Mouse (Mus musculus) hindbrain, embryonic 10.5 days (tissue): ENCODE data around the gene Plin4. TPM values are rescaled to one million over a fixed set of nuclear protein-coding genes. Genes with fewer than 3 reads are reported as not detected.
A peak's percentile ranks its signal among the peaks of the same experiment; 100 is the strongest.
"Not testable (repeated sequence)": the region's sequence is repeated elsewhere in the genome, so short reads cannot be mapped to it uniquely, and the experiment has no call there.

Experiments used
- DNase-seq: peaks from one replicate; pipeline ENCODE4 v3.0.0-alpha.2; 2017; ENCODE audit warnings: low spot score
- H3K27ac ChIP-seq: fragments of 300-500 bp; sonication (generic); 2 replicates; pipeline ENCODE4 v1.5.1; 2016; ENCODE audit warnings: mild to moderate bottlenecking, moderate library complexity
- H3K27me3 ChIP-seq: fragments of 300-500 bp; sonication (generic); 2 replicates; pipeline ENCODE4 v1.6.1; 2016; ENCODE audit warnings: mild to moderate bottlenecking; ENCODE audit not compliant: poor library complexity, insufficient read depth, severe bottlenecking
- H3K36me3 ChIP-seq: fragments of 300-500 bp; sonication (generic); 2 replicates; pipeline ENCODE4 v1.6.1; 2016; ENCODE audit warnings: mild to moderate bottlenecking, moderate library complexity
- H3K4me1 ChIP-seq: fragments of 300-500 bp; sonication (generic); replicated peaks from 2 replicates; pipeline ENCODE4 v1.6.1; 2016; ENCODE audit warnings: mild to moderate bottlenecking
- H3K4me3 ChIP-seq: fragments of 300-500 bp; sonication (generic); 2 replicates; pipeline ENCODE4 v1.5.1; 2016; ENCODE audit warnings: mild to moderate bottlenecking, moderate library complexity
- H3K9me3 ChIP-seq: fragments of 300-500 bp; sonication (generic); 2 replicates; pipeline ENCODE4 v1.6.1; 2016; ENCODE audit warnings: mild to moderate bottlenecking, moderate library complexity
- WGBS: fragments of 180-500 bp; shearing (Covaris S2); methylation state at CpG from one replicate; pipeline ENCODE4 v1.1.7; 2016; 5-methylcytosine and 5-hydroxymethylcytosine counted together
- polyA plus RNA-seq: library from polyadenylated mRNA; unstranded; fragments of >200 nt; fragmentation: Nextera tagmentation; extraction: Ambion mirVana; gene quantifications from 2 replicates; pipeline ENCODE4 v1.2.1, GENCODE M21; 2016

Gene Plin4
- polyA plus RNA-seq, 1 experiment from 2014 or later = 0.04 TPM

- Histone ChIP-seq H3K36me3 (peaks cover 40% of the 10 kb centered on the region), H3K27ac (peak overlapping the region; percentile 89), H3K4me1 (peaks cover 31% of the 10 kb centered on the region), H3K9me3 (no peaks in the 10 kb centered on the region), H3K4me3 (peak overlapping the region; percentile 98), H3K27me3 (no peaks in the 10 kb centered on the region)
- 6% methylated on average over 8 of the region's 8 CpGs for WGBS
- DNase-seq = peak; percentile 83
Measured at GRCm38 (mm10) chr17:56080781-56081585, 28.6 kb downstream of the Plin4 start.

- Histone ChIP-seq H3K36me3 (peaks cover 30% of the 10 kb centered on the region), H3K4me3 (peak overlapping the region; percentile 98), H3K27me3 (no peaks in the 10 kb centered on the region), H3K4me1 (peaks cover 40% of the 10 kb centered on the region), H3K9me3 (no peaks in the 10 kb centered on the region), H3K27ac (peak overlapping the region; percentile 89)
- 1% methylated on average over 11 of the region's 11 CpGs for WGBS
- no peak for DNase-seq
Measured at GRCm38 (mm10) chr17:56079921-56080320, 29.7 kb downstream of the Plin4 start.

DNA sequence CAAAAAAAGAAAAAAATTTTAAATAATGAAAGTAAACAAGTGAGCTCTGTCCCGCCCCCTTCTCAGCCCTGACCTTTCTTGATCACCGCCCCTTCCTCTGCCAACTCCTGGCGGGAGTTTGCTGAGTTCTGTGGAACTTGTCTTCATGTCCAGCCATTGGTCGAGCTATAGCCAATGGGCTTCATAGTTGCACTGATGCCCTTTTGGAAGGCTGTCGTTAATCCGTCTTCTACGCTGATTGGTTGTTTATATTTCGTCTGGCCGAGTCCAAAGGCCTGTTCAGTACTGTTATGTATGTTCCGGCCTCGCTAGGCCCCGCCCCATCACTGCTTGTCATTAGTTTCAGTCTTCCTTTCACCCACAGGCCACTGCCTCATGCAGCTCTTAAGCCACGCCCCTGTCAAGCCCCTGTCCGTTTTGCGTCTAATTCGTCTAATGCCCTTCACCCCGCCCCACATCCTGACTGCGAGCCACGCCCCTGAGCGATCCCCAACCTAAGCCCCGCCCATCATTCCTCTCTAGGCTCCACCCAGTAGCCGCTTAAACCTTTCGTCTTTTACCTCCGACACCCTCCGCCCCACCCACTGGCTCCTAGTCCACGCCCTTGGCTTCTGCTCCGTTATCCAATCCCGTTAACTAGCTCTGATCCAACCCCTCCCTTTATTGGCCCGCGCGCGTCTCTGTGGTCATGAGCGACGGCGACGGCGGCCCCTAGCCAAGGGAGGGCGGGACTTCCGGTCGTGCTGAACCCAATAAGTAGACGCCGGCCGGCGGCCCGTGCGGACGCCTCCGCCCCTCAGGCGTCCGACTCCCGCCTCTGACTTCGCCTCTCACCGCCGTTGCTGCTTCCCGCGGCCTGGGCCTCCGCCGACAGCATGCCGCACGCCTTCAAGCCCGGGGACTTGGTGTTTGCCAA is 30.5 kb downstream of the Plin4 start, which contains the start of gene Hdgfl2:
Gene Hdgfl2, plus strand, starts transcription at position 755 of the 916 bp plus-strand sequence.
- peak; percentile 100 for DNase-seq
- H3K36me3 ChIP-seq = peaks cover 22% of the 10 kb centered on the region
- no peaks in the 10 kb centered on the region for H3K27me3 ChIP-seq
- H3K4me1 ChIP-seq = peaks cover 46% of the 10 kb centered on the region
- peak within 1 kb of the TSS; percentile 89 for H3K27ac ChIP-seq
- under 1% methylated on average over 61 of the region's 61 CpGs for WGBS
- H3K4me3 ChIP-seq = peak within 1 kb of the TSS; percentile 98
- H3K9me3 ChIP-seq = no peaks in the 10 kb centered on the region

DNA sequence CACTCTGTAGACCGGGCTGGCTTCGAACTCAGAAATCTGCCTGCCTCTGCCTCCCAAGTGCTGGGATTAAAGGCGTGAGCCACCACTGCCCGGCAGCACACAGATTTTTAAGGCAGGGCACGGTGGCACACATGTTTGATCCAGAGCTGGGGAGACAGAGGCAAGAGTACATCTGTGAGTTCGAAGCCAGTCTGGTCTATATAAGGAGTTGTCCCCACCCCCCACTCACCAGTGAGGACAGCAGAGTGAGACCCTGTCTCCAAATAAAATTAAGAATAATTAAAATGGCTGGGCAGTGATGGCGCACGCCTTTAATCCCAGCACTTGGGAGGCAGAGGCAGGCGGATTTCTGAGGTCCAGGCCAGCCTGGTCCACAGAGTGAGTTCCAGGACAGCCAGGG is 31.2 kb downstream of the Plin4 start:
- H3K4me3 ChIP-seq = peak overlapping the region; percentile 98
- peaks cover 17% of the 10 kb centered on the region for H3K36me3 ChIP-seq
- not testable (repeated sequence) for H3K27me3 ChIP-seq, H3K9me3 ChIP-seq, DNase-seq
- peak overlapping the region; percentile 50 for H3K27ac ChIP-seq
- H3K4me1 ChIP-seq = peaks cover 54% of the 10 kb centered on the region
- 64% methylated on average over 9 of the region's 9 CpGs for WGBS

DNA sequence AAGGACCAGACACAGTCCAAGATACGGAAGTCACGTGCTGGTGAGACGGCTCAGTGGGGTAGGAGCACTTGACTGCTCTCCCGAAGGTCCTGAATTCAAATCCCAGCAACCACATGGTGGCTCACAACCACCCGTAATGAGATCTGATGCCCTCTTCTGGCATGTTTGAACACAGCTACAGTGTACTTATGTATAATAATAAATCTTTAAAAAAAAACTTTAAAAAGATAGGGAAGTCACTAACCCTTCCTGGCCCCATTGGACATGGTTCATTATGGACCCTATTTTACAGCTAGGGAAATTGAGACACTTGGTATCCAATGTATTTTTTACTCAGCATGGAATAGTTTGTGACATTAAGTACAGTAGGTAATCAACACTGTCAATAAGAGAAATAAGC is 32.1 kb downstream of the Plin4 start:
- H3K27me3 ChIP-seq = no peaks in the 10 kb centered on the region
- H3K36me3 ChIP-seq = peaks cover 13% of the 10 kb centered on the region
- H3K4me3 ChIP-seq = no peak overlapping the region
- WGBS = 88% methylated on average over 5 of the region's 5 CpGs
- DNase-seq = no peak
- H3K4me1 ChIP-seq = peaks cover 53% of the 10 kb centered on the region
- H3K9me3 ChIP-seq = no peaks in the 10 kb centered on the region
- H3K27ac ChIP-seq = no peak overlapping the region

GRCm38 (mm10) chr17:56074827-56075208 is 34.8 kb downstream of the Plin4 start, which contains the start of gene Ubxn6:
Gene Ubxn6, minus strand, starts transcription at chr17:56075028.
- peak within 1 kb of the TSS; percentile 91 for H3K27ac ChIP-seq
- H3K4me3 ChIP-seq = peak within 1 kb of the TSS; percentile 87
- H3K4me1 ChIP-seq = peaks cover 27% of the 10 kb centered on the region
- WGBS = 0% methylated on average over 35 of the region's 35 CpGs
- no peaks in the 10 kb centered on the region for H3K27me3 ChIP-seq
- peak; percentile 97 for DNase-seq
- H3K9me3 ChIP-seq = no peaks in the 10 kb centered on the region
- H3K36me3 ChIP-seq = peaks cover 32% of the 10 kb centered on the region

DNA sequence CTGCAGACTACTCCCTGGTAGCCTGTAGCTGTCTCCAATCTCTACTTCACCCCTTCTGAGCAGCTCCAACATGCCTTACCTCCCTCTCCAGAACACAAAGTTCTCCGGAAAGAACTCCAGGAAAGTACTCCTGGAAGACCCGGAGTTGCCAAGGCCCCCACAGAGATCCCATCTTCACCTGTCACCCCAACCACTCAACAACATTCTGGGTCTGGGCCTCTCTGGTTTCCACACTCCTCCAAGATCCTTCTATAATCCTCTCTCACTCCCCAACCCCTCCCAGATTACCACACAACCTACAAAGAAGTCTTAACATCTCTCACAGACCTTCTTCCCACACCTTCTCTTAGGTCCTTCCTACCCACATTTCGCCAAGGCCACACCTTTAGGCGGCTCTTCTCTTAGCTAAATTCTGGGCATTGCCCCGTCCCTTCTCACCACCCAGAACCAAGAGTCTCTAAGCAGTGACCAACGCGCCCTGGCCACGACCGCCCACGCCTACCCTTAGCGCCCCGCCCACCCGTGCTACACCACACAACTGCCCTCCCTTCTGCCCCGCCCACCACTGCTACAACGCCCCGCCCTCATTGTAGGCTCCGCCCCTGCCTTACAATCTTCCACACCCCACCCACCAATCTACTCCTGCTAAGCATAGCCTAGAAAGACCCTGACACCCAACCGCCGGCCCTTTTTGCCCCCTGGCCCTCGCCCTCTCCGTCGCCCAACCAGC is 35.3 kb downstream of the Plin4 start:
- Histone ChIP-seq H3K36me3 (peaks cover 38% of the 10 kb centered on the region), H3K9me3 (no peaks in the 10 kb centered on the region), H3K4me1 (peaks cover 27% of the 10 kb centered on the region), H3K4me3 (peak overlapping the region; percentile 87), H3K27me3 (no peaks in the 10 kb centered on the region), H3K27ac (peak overlapping the region; percentile 91)
- DNase-seq = peak; percentile 89
- 10% methylated on average over 22 of the region's 22 CpGs for WGBS

GRCm38 (mm10) chr17:56072243-56072642 is 37.4 kb downstream of the Plin4 start:
- Histone ChIP-seq H3K27ac (no peak overlapping the region), H3K36me3 (peaks cover 58% of the 10 kb centered on the region), H3K27me3 (no peaks in the 10 kb centered on the region), H3K4me1 (peaks cover 23% of the 10 kb centered on the region), H3K9me3 (no peaks in the 10 kb centered on the region), H3K4me3 (no peak overlapping the region)
- no peak for DNase-seq
- 94% methylated on average over 5 of the region's 5 CpGs for WGBS

DNA sequence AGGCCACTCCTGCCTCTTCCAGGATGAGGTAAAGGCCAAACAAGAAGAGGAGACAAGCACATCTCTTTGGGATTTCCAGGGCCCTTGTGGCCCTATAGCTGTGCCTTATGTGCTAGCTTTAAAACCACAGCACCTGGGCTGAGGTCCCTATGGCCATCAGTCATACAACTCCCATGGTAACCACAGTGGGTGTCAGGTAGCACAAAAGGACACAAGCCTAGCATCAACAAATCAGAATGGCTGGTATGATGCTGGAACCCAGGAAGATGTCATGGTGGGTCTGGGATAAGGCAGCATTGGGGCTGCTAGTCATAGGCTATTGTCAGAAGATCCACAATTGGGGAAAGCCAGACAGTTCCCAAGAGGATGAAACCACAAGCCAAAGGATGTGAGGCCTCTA is 38.5 kb downstream of the Plin4 start:
- Histone ChIP-seq H3K4me1 (peaks cover 23% of the 10 kb centered on the region), H3K4me3 (no peak overlapping the region), H3K27me3 (no peaks in the 10 kb centered on the region), H3K27ac (no peak overlapping the region), H3K9me3 (no peaks in the 10 kb centered on the region), H3K36me3 (peaks cover 69% of the 10 kb centered on the region)
- DNase-seq = no peak

GRCm38 (mm10) chr17:56069066-56069465 is 40.5 kb downstream of the Plin4 start:
- H3K36me3 ChIP-seq = peaks cover 90% of the 10 kb centered on the region
- 96% methylated on average over 14 of the region's 14 CpGs for WGBS
- H3K27ac ChIP-seq = no peak overlapping the region
- no peak for DNase-seq
- no peak overlapping the region for H3K4me3 ChIP-seq
- no peaks in the 10 kb centered on the region for H3K9me3 ChIP-seq
- H3K4me1 ChIP-seq = peaks cover 8% of the 10 kb centered on the region
- H3K27me3 ChIP-seq = no peaks in the 10 kb centered on the region

GRCm38 (mm10) chr17:56066451-56066850 is 43.2 kb downstream of the Plin4 start:
- no peak for DNase-seq
- H3K27me3 ChIP-seq = no peaks in the 10 kb centered on the region

DNA sequence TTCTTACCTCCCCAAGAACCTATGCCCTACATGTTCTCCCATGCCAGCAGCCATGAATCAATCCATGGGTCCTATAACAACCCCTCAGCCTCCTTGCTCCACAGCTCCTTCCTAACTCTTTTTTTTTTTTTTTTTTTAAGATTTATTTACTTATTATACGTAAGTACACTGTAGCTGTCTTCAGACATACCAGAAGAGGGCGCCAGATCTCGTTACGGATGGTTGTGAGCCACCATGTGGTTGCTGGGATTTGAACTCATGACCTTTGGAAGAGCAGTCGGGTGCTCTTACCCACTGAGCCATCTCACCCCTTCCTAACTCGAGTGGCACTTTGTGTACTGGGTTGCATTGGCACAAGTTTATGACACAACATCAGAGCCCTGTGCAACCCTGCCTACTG is 43.9 kb downstream of the Plin4 start:
- H3K4me3 ChIP-seq, H3K27me3 ChIP-seq, DNase-seq, H3K27ac ChIP-seq, H3K4me1 ChIP-seq, H3K9me3 ChIP-seq: not testable (repeated sequence)
- H3K36me3 ChIP-seq = peaks cover 100% of the 10 kb centered on the region
- WGBS = 79% methylated on average over 6 of the region's 6 CpGs

More at GRCm38 (mm10) chr17:56066451-56066850, 43.2 kb downstream of the Plin4 start:
- H3K4me1 ChIP-seq = no peaks in the 10 kb centered on the region
- H3K4me3 ChIP-seq = no peak overlapping the region
- no peaks in the 10 kb centered on the region for H3K9me3 ChIP-seq
- no peak overlapping the region for H3K27ac ChIP-seq
- peaks cover 100% of the 10 kb centered on the region for H3K36me3 ChIP-seq
